Mouse (Mus musculus) G1E (cell line): ENCODE results near the gene Rbm3.

Experiments used
- CTCF ChIP-seq: IDR thresholded peaks from 2 replicates; pipeline ENCODE4 v1.5.1; 2012; ENCODE audit warnings: low read depth, low read length, inconsistent platforms, mixed read lengths
- GATA1 ChIP-seq: IDR thresholded peaks from 2 replicates; pipeline ENCODE4 v1.6.1; 2012; ENCODE audit warnings: borderline replicate concordance, low read length, inconsistent platforms, mixed read lengths
- GATA2 ChIP-seq: IDR thresholded peaks from 2 replicates; pipeline ENCODE4 v1.6.1; 2012; ENCODE audit warnings: low read depth, low read length, inconsistent platforms, borderline replicate concordance
- TAL1 ChIP-seq: conservative IDR thresholded peaks from 2 replicates; pipeline ENCODE4 v1.6.1; 2012; ENCODE audit warnings: low read depth, low read length, inconsistent platforms, mixed read lengths

DNA sequence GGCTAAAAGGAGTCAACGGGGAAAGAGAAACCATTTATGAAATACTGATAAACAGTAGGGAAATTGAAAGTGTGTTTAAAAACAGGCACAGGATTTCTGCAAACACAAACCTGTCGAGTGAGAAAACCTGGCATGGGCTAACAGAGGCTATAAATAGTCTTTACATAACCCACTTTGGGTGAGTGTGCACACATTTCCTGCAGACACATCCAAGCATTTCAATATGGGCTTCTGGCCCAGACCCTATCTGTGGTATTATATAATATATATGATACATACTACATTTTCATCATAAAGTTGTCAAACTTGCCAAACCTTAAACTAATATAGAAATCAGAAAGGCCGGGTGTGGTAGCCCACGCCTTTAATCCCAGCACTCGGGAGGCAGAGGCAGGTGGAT lies 17.4 kb upstream of the Rbm3 start:
- TF ChIP-seq CTCF (no peak), GATA2 (no peak), GATA1 (no peak), TAL1 (no peak)
